Mouse (Mus musculus) ES-Bruce4 (cell line): Measurements from ENCODE around the gene Pold4.

ENCODE experiments used
- CTCF ChIP-seq: IDR thresholded peaks from one replicate; pipeline ENCODE4 v1.8.1; 2011; ENCODE audit warnings: low read depth, low read length
- POLR2A ChIP-seq: IDR thresholded peaks from one replicate; pipeline ENCODE4 v1.8.1; 2011; ENCODE audit warnings: low read length; ENCODE audit not compliant: insufficient read depth

DNA sequence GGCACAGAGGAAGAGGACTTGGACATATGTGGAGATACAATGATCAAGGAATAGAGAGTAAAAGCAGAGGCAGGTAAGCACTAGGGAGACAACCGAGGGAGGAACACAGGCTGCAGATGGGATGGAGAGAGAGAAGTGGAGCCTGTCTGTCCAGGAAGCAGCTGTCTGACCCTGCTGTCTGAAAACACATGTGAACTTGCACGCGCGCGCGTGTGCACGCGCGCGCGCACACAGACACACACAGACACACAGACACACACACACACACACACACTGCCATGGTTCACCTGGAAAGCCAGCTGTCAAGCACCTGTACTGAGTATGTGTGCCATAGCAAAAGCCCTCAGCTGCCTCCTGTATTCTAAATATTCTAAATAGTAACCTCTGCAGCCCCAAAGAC is 13.4 kb upstream of the Pold4 start:
- TF ChIP-seq CTCF (no peak), POLR2A (no peak)
